Mouse (Mus musculus): Measurements from ENCODE around the gene Tmem179. TPM values are rescaled to one million over a fixed set of nuclear protein-coding genes. Genes with fewer than 3 reads are reported as not detected.

Gene Tmem179
- polyA plus RNA-seq, 1 experiment: not detected

DNA sequence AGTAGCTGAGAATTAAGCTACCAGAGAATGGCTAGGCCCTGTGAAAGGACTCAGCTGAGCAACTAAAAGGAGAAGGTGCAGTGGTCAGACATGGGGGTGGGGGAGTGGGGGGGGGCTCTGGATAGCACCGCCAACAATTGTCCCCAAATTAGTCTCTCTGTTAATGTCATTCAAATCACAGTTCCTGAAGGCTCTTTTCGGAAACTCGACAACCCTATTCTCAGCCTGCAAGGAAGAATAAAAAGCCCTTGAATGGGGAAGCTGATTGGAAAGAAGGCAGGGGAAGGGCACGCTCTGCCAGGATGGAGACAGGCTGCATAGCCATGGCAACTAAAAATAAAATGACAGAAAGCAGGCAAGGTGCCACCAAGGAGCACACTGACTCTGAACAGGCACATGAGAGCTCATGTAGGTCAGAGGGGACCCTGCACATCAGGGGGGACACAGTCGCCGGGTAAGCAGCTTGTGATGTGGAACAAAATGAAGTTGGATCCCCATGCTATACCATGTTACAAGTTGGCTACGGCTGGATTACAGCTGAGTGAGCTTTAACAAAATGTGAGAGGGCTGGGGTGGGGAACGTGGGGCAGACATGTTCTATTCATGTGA, 25.0 kb upstream of the Tmem179 start:
- Histone ChIP-seq H3K27me3 (ENCODE audit: control insufficient read depth, insufficient read depth, low read length, poor library complexity, severe bottlenecking) (no peaks in the 10 kb centered on the region), H3K27ac (ENCODE audit: insufficient read depth, low read length) (no peak overlapping the region), H3K9ac (ENCODE audit: low read depth, poor library complexity, severe bottlenecking) (no peak overlapping the region), H3K36me3 (ENCODE audit: control insufficient read depth, insufficient read depth, low read length, poor library complexity, severe bottlenecking) (no peaks in the 10 kb centered on the region), H3K9me3 (replicated peaks; ENCODE audit: control insufficient read depth, insufficient read depth, low read length, poor library complexity, severe bottlenecking) (no peaks in the 10 kb centered on the region), H3K4me3 (ENCODE audit: low read depth, low read length) (no peak overlapping the region), H3K4me1 (ENCODE audit: control insufficient read depth, insufficient read depth, low read length) (peaks cover 10% of the 10 kb centered on the region)
- TF ChIP-seq POLR2A (IDR thresholded peaks at IDR 0.05; ENCODE audit: insufficient read depth, low read length): no peak

GRCm38 (mm10) chr12:112540321-112540720, 23.8 kb upstream of the Tmem179 start:
- Histone ChIP-seq H3K4me3 (ENCODE audit: low read depth, low read length) (no peak overlapping the region), H3K36me3 (ENCODE audit: control insufficient read depth, insufficient read depth, low read length, poor library complexity, severe bottlenecking) (no peaks in the 10 kb centered on the region), H3K4me1 (ENCODE audit: control insufficient read depth, insufficient read depth, low read length) (peaks cover 10% of the 10 kb centered on the region), H3K27ac (ENCODE audit: insufficient read depth, low read length) (no peak overlapping the region), H3K9me3 (replicated peaks; ENCODE audit: control insufficient read depth, insufficient read depth, low read length, poor library complexity, severe bottlenecking) (no peaks in the 10 kb centered on the region), H3K27me3 (ENCODE audit: control insufficient read depth, insufficient read depth, low read length, poor library complexity, severe bottlenecking) (no peaks in the 10 kb centered on the region), H3K9ac (ENCODE audit: low read depth, poor library complexity, severe bottlenecking) (no peak overlapping the region)
- no peak for TF ChIP-seq CTCF (IDR thresholded peaks at IDR 0.05; ENCODE audit: low read depth, low read length)
- TF ChIP-seq POLR2A (IDR thresholded peaks at IDR 0.05; ENCODE audit: insufficient read depth, low read length): no peak

- H3K27me3 ChIP-seq (ENCODE audit: control insufficient read depth, insufficient read depth, low read length, poor library complexity, severe bottlenecking): no peaks in the 10 kb centered on the region
- no peak overlapping the region for H3K9ac ChIP-seq (ENCODE audit: low read depth, poor library complexity, severe bottlenecking)
- H3K4me1 ChIP-seq (ENCODE audit: control insufficient read depth, insufficient read depth, low read length): peaks cover 8% of the 10 kb centered on the region
- no peaks in the 10 kb centered on the region for H3K9me3 ChIP-seq (replicated peaks; ENCODE audit: control insufficient read depth, insufficient read depth, low read length, poor library complexity, severe bottlenecking)
- no peak overlapping the region for H3K27ac ChIP-seq (ENCODE audit: insufficient read depth, low read length)
- no peak overlapping the region for H3K4me3 ChIP-seq (ENCODE audit: low read depth, low read length)
- no peaks in the 10 kb centered on the region for H3K36me3 ChIP-seq (ENCODE audit: control insufficient read depth, insufficient read depth, low read length, poor library complexity, severe bottlenecking)
- TF ChIP-seq CTCF (IDR thresholded peaks at IDR 0.05; ENCODE audit: low read depth, low read length) (no peak), EP300 (IDR thresholded peaks at IDR 0.05; ENCODE audit: insufficient read depth, low read depth, low read length) (no peak), POLR2A (IDR thresholded peaks at IDR 0.05; ENCODE audit: insufficient read depth, low read length) (no peak)
These were observed 23.0 kb upstream of the Tmem179 start for GRCm38 (mm10) chr12:112539466-112539965.

- H3K4me1 ChIP-seq (ENCODE audit: control insufficient read depth, insufficient read depth, low read length): peaks cover 8% of the 10 kb centered on the region
These were observed 21.8 kb upstream of the Tmem179 start for GRCm38 (mm10) chr12:112538356-112538755.

GRCm38 (mm10) chr12:112537233-112537632, 20.7 kb upstream of the Tmem179 start:
- Histone ChIP-seq H3K9ac (ENCODE audit: low read depth, poor library complexity, severe bottlenecking) (no peak overlapping the region), H3K4me1 (ENCODE audit: control insufficient read depth, insufficient read depth, low read length) (peaks cover 8% of the 10 kb centered on the region), H3K4me3 (ENCODE audit: low read depth, low read length) (no peak overlapping the region), H3K27me3 (ENCODE audit: control insufficient read depth, insufficient read depth, low read length, poor library complexity, severe bottlenecking) (no peaks in the 10 kb centered on the region), H3K9me3 (replicated peaks; ENCODE audit: control insufficient read depth, insufficient read depth, low read length, poor library complexity, severe bottlenecking) (no peaks in the 10 kb centered on the region), H3K27ac (ENCODE audit: insufficient read depth, low read length) (no peak overlapping the region), H3K36me3 (ENCODE audit: control insufficient read depth, insufficient read depth, low read length, poor library complexity, severe bottlenecking) (no peaks in the 10 kb centered on the region)
- TF ChIP-seq CTCF (IDR thresholded peaks at IDR 0.05; ENCODE audit: low read depth, low read length) (no peak), POLR2A (IDR thresholded peaks at IDR 0.05; ENCODE audit: insufficient read depth, low read length) (no peak), EP300 (IDR thresholded peaks at IDR 0.05; ENCODE audit: insufficient read depth, low read depth, low read length) (no peak)

More at GRCm38 (mm10) chr12:112538356-112538755, 21.8 kb upstream of the Tmem179 start:
- no peak overlapping the region for H3K4me3 ChIP-seq (ENCODE audit: low read depth, low read length)
- no peak overlapping the region for H3K9ac ChIP-seq (ENCODE audit: low read depth, poor library complexity, severe bottlenecking)
- no peak overlapping the region for H3K27ac ChIP-seq (ENCODE audit: insufficient read depth, low read length)
- no peak for TF ChIP-seq POLR2A (IDR thresholded peaks at IDR 0.05; ENCODE audit: insufficient read depth, low read length)
- TF ChIP-seq EP300 (IDR thresholded peaks at IDR 0.05; ENCODE audit: insufficient read depth, low read depth, low read length): no peak
- TF ChIP-seq CTCF (IDR thresholded peaks at IDR 0.05; ENCODE audit: low read depth, low read length): no peak
- H3K36me3 ChIP-seq (ENCODE audit: control insufficient read depth, insufficient read depth, low read length, poor library complexity, severe bottlenecking): no peaks in the 10 kb centered on the region
- no peaks in the 10 kb centered on the region for H3K9me3 ChIP-seq (replicated peaks; ENCODE audit: control insufficient read depth, insufficient read depth, low read length, poor library complexity, severe bottlenecking)
- no peaks in the 10 kb centered on the region for H3K27me3 ChIP-seq (ENCODE audit: control insufficient read depth, insufficient read depth, low read length, poor library complexity, severe bottlenecking)

DNA sequence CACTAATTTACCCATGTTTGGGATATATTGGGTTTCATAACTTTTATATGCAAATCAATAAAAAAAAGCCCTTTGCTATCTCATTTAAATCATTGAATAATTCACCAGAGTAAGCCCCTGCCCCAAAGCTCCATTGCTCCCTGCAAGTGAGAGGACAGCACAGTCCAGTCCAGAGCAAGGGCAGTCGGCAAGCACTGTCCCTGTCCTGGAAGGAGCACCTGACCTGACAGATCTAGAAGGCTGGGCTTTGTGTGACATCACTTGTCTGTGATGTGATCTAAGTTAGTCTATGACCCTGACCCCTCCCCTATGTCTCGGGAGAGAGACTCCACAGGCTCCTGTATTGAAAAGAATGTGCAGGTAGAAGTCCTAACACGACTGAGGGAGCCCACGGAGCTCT, 17.2 kb upstream of the Tmem179 start:
- H3K27ac ChIP-seq (ENCODE audit: insufficient read depth, low read length): no peak overlapping the region
- no peaks in the 10 kb centered on the region for H3K4me1 ChIP-seq (ENCODE audit: control insufficient read depth, insufficient read depth, low read length)
- H3K4me3 ChIP-seq (ENCODE audit: low read depth, low read length): no peak overlapping the region
- H3K36me3 ChIP-seq (ENCODE audit: control insufficient read depth, insufficient read depth, low read length, poor library complexity, severe bottlenecking): no peaks in the 10 kb centered on the region
- no peaks in the 10 kb centered on the region for H3K27me3 ChIP-seq (ENCODE audit: control insufficient read depth, insufficient read depth, low read length, poor library complexity, severe bottlenecking)
- no peak overlapping the region for H3K9ac ChIP-seq (ENCODE audit: low read depth, poor library complexity, severe bottlenecking)
- TF ChIP-seq POLR2A (IDR thresholded peaks at IDR 0.05; ENCODE audit: insufficient read depth, low read length) (no peak), EP300 (IDR thresholded peaks at IDR 0.05; ENCODE audit: insufficient read depth, low read depth, low read length) (no peak), CTCF (IDR thresholded peaks at IDR 0.05; ENCODE audit: low read depth, low read length) (no peak)
- no peaks in the 10 kb centered on the region for H3K9me3 ChIP-seq (replicated peaks; ENCODE audit: control insufficient read depth, insufficient read depth, low read length, poor library complexity, severe bottlenecking)

All from ES-Bruce4 (cell line).